In genomic region chr2:68221226-68221625, GRCm38 (mm10) we compare ENCODE assay signal across 10 mouse cellular contexts.
DNase-seq lines count a peak whose midpoint lies in the region; ATAC-seq lines count a peak whose summit lies in the region.
"Had no signal": no experiment of that assay in that cellular context is flagged by ENCODE, and none has a peak within 500 bp of the region (broad histone marks: within the 10 kb centered on the region; RNA-seq: fewer than 3 reads in every experiment).

No protein-coding gene starts in this region.

- DNase-seq in layer of hippocampus, adult 11-12 months (ENCODE audit: low spot score): peak; percentile 22
- DNase-seq in layer of hippocampus, postnatal 10 days (ENCODE audit: low spot score in 2 of 2): no peak
- peak; percentile 45 for DNase-seq in NIH3T3 (ENCODE audit: low read depth)
- DNase-seq in embryonic facial prominence, embryonic 11.5 days (ENCODE audit: low spot score): peak; percentile 59
- DNase-seq in thymus, postnatal 25 days: no peak
- DNase-seq in urinary bladder, postnatal 25 days (ENCODE audit: low spot score): no peak
- DNase-seq in natural killer cell, adult 2 months (ENCODE audit: low spot score in 2 of 2): no peak
- DNase-seq: thymus, postnatal 36 days had no signal

- WGBS in embryonic facial prominence, embryonic 11.5 days: 61% methylated on average over 4 of the region's 4 CpGs

- H3K9me3 ChIP-seq in embryonic facial prominence, embryonic 11.5 days (replicated peaks; ENCODE audit: control insufficient read depth, low read length): no peaks in the 10 kb centered on the region
- H3K9me3 ChIP-seq: embryonic facial prominence, embryonic 13.5 days had no signal

- H3K36me3 ChIP-seq in embryonic facial prominence, embryonic 11.5 days (replicated peaks; ENCODE audit: control insufficient read depth, insufficient read depth, low read depth, low read length): no peaks in the 10 kb centered on the region

- H3K4me2 ChIP-seq in embryonic facial prominence, embryonic 11.5 days (ENCODE audit: low read depth, low read length): no peak overlapping the region
- H3K4me2 ChIP-seq: embryonic facial prominence, embryonic 13.5 days had no signal

- no peak overlapping the region for H3K9ac ChIP-seq in embryonic facial prominence, embryonic 11.5 days (replicated peaks; ENCODE audit: low read length)
- H3K9ac ChIP-seq: embryonic facial prominence, embryonic 13.5 days had no signal

- H3K4me3 ChIP-seq in embryonic facial prominence, embryonic 11.5 days (ENCODE audit: low read depth, low read length): no peak overlapping the region
- H3K4me3 ChIP-seq: embryonic facial prominence, embryonic 13.5 days had no signal

- H3K4me1 ChIP-seq in embryonic facial prominence, embryonic 11.5 days (ENCODE audit: control insufficient read depth, insufficient read depth, low read length): no peaks in the 10 kb centered on the region

- peak; percentile 84; the same call in 1 of the 2 replicates for ATAC-seq in embryonic facial prominence, embryonic 11.5 days (replicated peaks; ENCODE audit: insufficient number of reproducible peaks, low FRiP score, low TSS enrichment, low read depth)
- peak; percentile 58; the same call in 1 of the 2 replicates for ATAC-seq in megakaryocyte progenitor cell, adult 5-6 weeks (replicated peaks; ENCODE audit: poor library complexity)

- H3K27ac ChIP-seq in embryonic facial prominence, embryonic 11.5 days (replicated peaks; ENCODE audit: low read depth, low read length): no peak overlapping the region
- H3K27ac ChIP-seq: embryonic facial prominence, embryonic 13.5 days had no signal

- H3K27me3 ChIP-seq in embryonic facial prominence, embryonic 11.5 days (ENCODE audit: control insufficient read depth, insufficient read depth, low read length): no peaks in the 10 kb centered on the region
- H3K27me3 ChIP-seq: embryonic facial prominence, embryonic 13.5 days had no signal

Comparison
In these comparisons a context has a peak if more than half of its experiments do, and no peak if none do; other contexts are left out.
1. DNase-seq: peak in layer of hippocampus, adult 11-12 months (single experiment), NIH3T3 (single experiment) and embryonic facial prominence, embryonic 11.5 days (single experiment); none in layer of hippocampus, postnatal 10 days (0 of 2), thymus, postnatal 25 days (single experiment), urinary bladder, postnatal 25 days (single experiment) and natural killer cell, adult 2 months (0 of 2).